Mouse (Mus musculus) midbrain, postnatal 0 days (tissue): ENCODE measurements around the gene B3galnt1. TPM values are rescaled to one million over a fixed set of nuclear protein-coding genes. Genes with fewer than 3 reads are reported as not detected.

Experiments used
- ATAC-seq: fragments of 200-750 bp; cut with Nextera tagmentation; 2 replicates; pipeline ENCODE4 v1.8.0; 2017; ENCODE audit warnings: moderate number of reproducible peaks, mild to moderate bottlenecking, moderate TSS enrichment, moderate library complexity; ENCODE audit not compliant: low FRiP score
- DNase-seq: peaks from one replicate; pipeline ENCODE4 v3.0.0-alpha.2; 2015; ENCODE audit warnings: low spot score
- H3K27ac ChIP-seq: fragments of 300-500 bp; sonication (generic); 2 replicates; pipeline ENCODE4 v1.5.1; 2014; ENCODE audit warnings: low read depth, mild to moderate bottlenecking, low read length, mixed read lengths
- H3K27me3 ChIP-seq: fragments of 300-500 bp; sonication (generic); 2 replicates; pipeline ENCODE4 v1.6.1; 2014; ENCODE audit warnings: low read length, control low read depth, mixed read lengths; ENCODE audit not compliant: insufficient read depth
- H3K36me3 ChIP-seq: fragments of 300-500 bp; sonication (generic); 2 replicates; pipeline ENCODE4 v1.6.1; 2014; ENCODE audit warnings: low read length, control low read depth, mixed read lengths; ENCODE audit not compliant: insufficient read depth
- H3K4me1 ChIP-seq: fragments of 300-500 bp; sonication (generic); 2 replicates; pipeline ENCODE4 v1.6.1; 2014; ENCODE audit warnings: mild to moderate bottlenecking, control low read depth, antibody characterized with exemption, low read length, mixed read lengths; ENCODE audit not compliant: insufficient read depth
- H3K4me2 ChIP-seq: fragments of 300-500 bp; sonication (generic); 2 replicates; pipeline ENCODE4 v1.6.1; 2014; ENCODE audit warnings: low read depth, mild to moderate bottlenecking, low read length, mixed read lengths; ENCODE audit not compliant: poor library complexity, severe bottlenecking
- H3K4me3 ChIP-seq: fragments of 300-500 bp; sonication (generic); 2 replicates; pipeline ENCODE4 v1.5.1; 2014; ENCODE audit warnings: low read depth, mild to moderate bottlenecking, low read length, moderate library complexity
- H3K9ac ChIP-seq: fragments of 300-500 bp; sonication (generic); replicated peaks from 2 replicates; pipeline ENCODE4 v1.6.1; 2014; ENCODE audit warnings: mild to moderate bottlenecking, low read length, moderate library complexity, mixed read lengths; ENCODE audit not compliant: poor library complexity, severe bottlenecking
- H3K9me3 ChIP-seq: fragments of 300-500 bp; sonication (generic); 2 replicates; pipeline ENCODE4 v1.6.1; 2016; ENCODE audit warnings: low read length, control low read depth
- CTCF ChIP-seq: IDR thresholded peaks from 2 replicates; pipeline ENCODE4 v1.5.1; 2016; ENCODE audit warnings: antibody characterized with exemption, mild to moderate bottlenecking
- WGBS: fragments of 180-500 bp; shearing (Covaris S2); extraction: QIAGEN DNeasy Blood & Tissue Kit; methylation state at CpG from one replicate; pipeline ENCODE4 v1.1.7; 2014; 5-methylcytosine and 5-hydroxymethylcytosine counted together
- polyA plus RNA-seq: library from polyadenylated mRNA; unstranded; fragments of >200 nt; fragmentation: Nextera tagmentation; extraction: Ambion mirVana; gene quantifications from 2 replicates; pipeline ENCODE4 v1.2.1, GENCODE M21; 2015
- total RNA-seq: library from RNA; depleted of rRNA; stranded (reverse); fragments of >200 nt; gene quantifications from 2 replicates; pipeline ENCODE4 v1.2.3, GENCODE M21; 2014

The B3galnt1 gene
- total and polyA plus RNA-seq, 2 experiments from 2014 or later, result 70.5 to 102 TPM

DNA sequence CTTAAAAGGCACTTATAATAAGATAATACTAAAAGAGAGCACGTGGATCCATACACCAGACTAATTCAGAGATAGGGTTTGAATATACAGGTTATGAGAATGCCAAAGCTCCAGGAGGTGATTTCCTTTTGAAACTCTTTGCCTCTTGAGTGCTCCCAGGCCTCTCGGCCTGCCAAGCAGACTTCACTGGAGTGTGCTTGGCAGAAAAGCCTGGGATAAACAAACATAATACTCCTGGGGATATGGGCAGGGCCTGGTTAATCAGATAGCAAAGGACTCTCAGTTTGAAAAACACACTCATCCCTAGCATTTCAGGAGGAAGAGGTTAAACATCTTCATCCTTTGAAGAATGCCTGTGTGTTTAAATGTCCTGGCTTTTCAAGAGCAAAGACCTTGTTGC is 25.4 kb upstream of the B3galnt1 start:
- DNase-seq (no peak), ATAC-seq (no peak)
- Histone ChIP-seq H3K4me2 (no peak overlapping the region), H3K4me1 (no peaks in the 10 kb centered on the region), H3K9ac (no peak overlapping the region), H3K9me3 (no peaks in the 10 kb centered on the region), H3K27me3 (no peaks in the 10 kb centered on the region), H3K27ac (no peak overlapping the region), H3K4me3 (no peak overlapping the region), H3K36me3 (no peaks in the 10 kb centered on the region)
- TF ChIP-seq CTCF, result no peak
- WGBS, result 81% methylated on average over 2 of the region's 2 CpGs

DNA sequence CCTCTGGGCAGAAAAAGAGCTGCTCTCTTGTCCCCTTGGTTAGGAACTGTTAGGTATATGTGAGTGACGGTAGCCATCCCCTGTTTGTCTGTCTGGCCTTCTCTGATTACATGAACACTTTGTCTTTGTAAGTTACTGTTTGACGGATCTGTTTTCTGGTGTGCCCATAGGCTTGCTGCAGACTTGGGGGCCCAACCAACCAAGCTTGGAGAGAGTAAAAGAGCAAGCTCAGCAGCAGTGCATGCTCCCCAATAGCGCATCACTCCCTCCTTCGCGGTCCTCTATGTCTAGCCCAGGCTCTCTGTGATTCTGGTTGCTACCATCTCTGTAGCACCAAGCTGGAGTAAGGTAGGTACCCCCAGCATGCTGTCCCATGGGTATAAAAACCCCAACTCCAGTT is 9.1 kb upstream of the B3galnt1 start:
- Histone ChIP-seq H3K9me3 (no peaks in the 10 kb centered on the region), H3K4me3 (no peak overlapping the region), H3K27ac (no peak overlapping the region), H3K27me3 (no peaks in the 10 kb centered on the region), H3K4me2 (no peak overlapping the region), H3K9ac (no peak overlapping the region), H3K36me3 (no peaks in the 10 kb centered on the region), H3K4me1 (no peaks in the 10 kb centered on the region)
- no peak for TF ChIP-seq CTCF
- no peak for DNase-seq
- no peak for ATAC-seq
- 92% methylated on average over 5 of the region's 5 CpGs for WGBS

DNA sequence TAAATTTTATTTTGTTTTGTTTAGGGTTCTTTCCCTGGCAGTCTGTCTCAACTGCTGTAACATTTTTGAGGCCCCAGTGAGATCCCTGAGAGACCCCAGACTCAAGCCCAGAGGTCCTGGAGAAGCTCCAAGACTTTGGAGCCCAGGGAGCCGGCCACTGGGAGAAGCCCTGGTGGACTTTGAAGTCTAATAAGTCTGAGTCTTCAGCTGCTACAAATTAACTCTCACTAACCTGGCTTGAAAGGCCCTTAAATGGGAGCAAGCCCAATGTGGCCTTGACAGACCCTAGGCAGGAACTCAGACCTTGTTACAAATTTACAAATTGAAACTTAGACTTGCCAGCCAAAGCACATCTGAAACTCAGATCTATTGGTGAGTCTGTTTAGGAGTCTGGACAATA is 8.7 kb upstream of the B3galnt1 start:
- 55% methylated on average over 1 of the region's 1 CpGs for WGBS
- no peak overlapping the region for H3K4me2 ChIP-seq
- no peak overlapping the region for H3K9ac ChIP-seq
- TF ChIP-seq CTCF, result no peak
- H3K4me1 ChIP-seq, result no peaks in the 10 kb centered on the region
- no peaks in the 10 kb centered on the region for H3K27me3 ChIP-seq
- no peaks in the 10 kb centered on the region for H3K9me3 ChIP-seq
- no peaks in the 10 kb centered on the region for H3K36me3 ChIP-seq
- no peak overlapping the region for H3K4me3 ChIP-seq
- ATAC-seq, result no peak
- DNase-seq, result no peak
- H3K27ac ChIP-seq, result no peak overlapping the region

- TF ChIP-seq CTCF, result no peak
- Histone ChIP-seq H3K9ac (no peak overlapping the region), H3K27ac (no peak overlapping the region), H3K36me3 (no peaks in the 10 kb centered on the region), H3K9me3 (no peaks in the 10 kb centered on the region), H3K4me3 (no peak overlapping the region), H3K4me2 (no peak overlapping the region), H3K27me3 (no peaks in the 10 kb centered on the region), H3K4me1 (no peaks in the 10 kb centered on the region)
- DNase-seq (no peak), ATAC-seq (no peak)
- WGBS, result 100% methylated on average over 1 of the region's 1 CpGs
Measured at GRCm38 (mm10) chr3:69606923-69607322, 8.2 kb upstream of the B3galnt1 start.

DNA sequence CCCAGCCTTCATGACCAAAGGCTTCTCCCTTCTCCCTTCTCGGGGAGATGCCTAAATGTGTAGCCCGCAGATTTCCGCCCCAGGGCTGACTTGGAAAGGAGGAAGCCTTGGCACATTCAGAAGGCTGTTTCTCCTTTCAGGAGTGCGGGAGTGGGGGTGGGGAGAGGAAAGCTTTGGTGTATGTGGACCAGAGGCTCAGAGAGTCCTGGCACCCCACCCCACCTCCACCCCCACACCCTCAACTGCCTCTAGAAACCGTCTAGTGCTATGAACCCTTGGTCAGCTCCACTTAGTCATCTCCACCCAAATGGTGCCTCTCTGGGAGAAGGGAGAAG is 373 bp upstream of the B3galnt1 start:
- peak overlapping the region; percentile 81 for H3K4me3 ChIP-seq
- H3K9me3 ChIP-seq, result no peaks in the 10 kb centered on the region
- WGBS, result 8% methylated on average over 4 of the region's 5 CpGs
- TF ChIP-seq CTCF, result no peak
- DNase-seq (no peak), ATAC-seq (peak; percentile 42; the same call in 1 of the 2 replicates)
- H3K4me2 ChIP-seq, result peak overlapping the region; percentile 79
- H3K9ac ChIP-seq, result peak overlapping the region; percentile 92
- H3K4me1 ChIP-seq, result peaks cover 8% of the 10 kb centered on the region
- H3K27me3 ChIP-seq, result no peaks in the 10 kb centered on the region
- no peaks in the 10 kb centered on the region for H3K36me3 ChIP-seq
- H3K27ac ChIP-seq, result peak overlapping the region; percentile 87

- Histone ChIP-seq H3K4me3 (peak overlapping the region; percentile 81), H3K4me1 (peaks cover 8% of the 10 kb centered on the region), H3K9ac (peak overlapping the region; percentile 92), H3K36me3 (no peaks in the 10 kb centered on the region), H3K27me3 (no peaks in the 10 kb centered on the region), H3K9me3 (no peaks in the 10 kb centered on the region), H3K4me2 (peak overlapping the region; percentile 79), H3K27ac (peak overlapping the region; percentile 87)
- no peak for TF ChIP-seq CTCF
- WGBS, result 4% methylated on average over 7 of the region's 7 CpGs
- DNase-seq (peak; percentile 10), ATAC-seq (peak; percentile 6; the same call in 1 of the 2 replicates)
Measured at GRCm38 (mm10) chr3:69597816-69598215, 944 bp downstream of the B3galnt1 start.

DNA sequence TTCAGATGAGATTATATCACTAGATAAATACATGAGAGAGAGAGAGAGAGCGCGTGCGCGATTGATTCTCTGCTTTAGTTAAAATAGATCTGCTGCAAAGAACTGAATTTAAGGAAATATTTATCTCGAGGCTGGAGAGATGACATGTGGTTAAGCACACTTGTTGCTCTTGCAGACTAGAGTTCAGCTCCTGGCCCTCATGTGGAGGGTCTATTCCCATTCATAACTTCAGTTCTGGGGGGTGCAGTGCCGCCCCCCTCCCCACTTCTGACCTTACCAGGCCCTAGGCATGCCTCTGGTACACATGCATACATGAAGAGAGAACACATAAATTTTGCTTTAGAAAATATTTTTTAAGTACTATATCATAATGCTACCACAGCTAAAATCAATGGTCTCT is 1.5 kb downstream of the B3galnt1 start:
- peak overlapping the region; percentile 42 for H3K9ac ChIP-seq
- no peaks in the 10 kb centered on the region for H3K36me3 ChIP-seq
- peaks cover 8% of the 10 kb centered on the region for H3K4me1 ChIP-seq
- peak overlapping the region; percentile 79 for H3K4me2 ChIP-seq
- no peak overlapping the region for H3K27ac ChIP-seq
- no peak for ATAC-seq
- WGBS, result 80% methylated on average over 6 of the region's 6 CpGs
- no peaks in the 10 kb centered on the region for H3K27me3 ChIP-seq
- no peak for DNase-seq
- peak overlapping the region; percentile 81 for H3K4me3 ChIP-seq
- H3K9me3 ChIP-seq, result no peaks in the 10 kb centered on the region
- TF ChIP-seq CTCF, result no peak
